22 mouse cellular contexts compared by ENCODE assay signal in genomic region chr4:44025570-44025969, GRCm38 (mm10). TPM values are rescaled to one million over a fixed set of nuclear protein-coding genes. Genes with fewer than 3 reads are reported as not detected.
"Had no signal": no experiment of that assay in that cellular context is flagged by ENCODE, and none has a peak within 500 bp of the region (broad histone marks: within the 10 kb centered on the region; RNA-seq: fewer than 3 reads in every experiment).

No protein-coding gene starts in this region.

- H3K4me1 ChIP-seq: neural tube, embryonic 12.5 days; neural tube, embryonic 13.5 days; neural tube, embryonic 15.5 days had no signal

- H3K9ac ChIP-seq: neural tube, embryonic 12.5 days; neural tube, embryonic 13.5 days; neural tube, embryonic 15.5 days; stomach, embryonic 15.5 days had no signal

- DNase-seq: retina, postnatal 1 day; right cerebral cortex, adult 18-20 months; right cerebral cortex, postnatal 14 days; right cerebral cortex, postnatal 25 days; right cerebral cortex, postnatal 4 days; spleen, adult 18-20 months; thymus, adult 18-20 months; thymus, adult 2 months; thymus, postnatal 14 days; thymus, postnatal 25 days; thymus, postnatal 36 days; thymus, postnatal 4 days had no signal

- H3K4me3 ChIP-seq: neural tube, embryonic 12.5 days; neural tube, embryonic 13.5 days; neural tube, embryonic 15.5 days; stomach, embryonic 15.5 days had no signal

- H3K4me2 ChIP-seq: neural tube, embryonic 12.5 days; neural tube, embryonic 13.5 days; neural tube, embryonic 15.5 days; stomach, embryonic 15.5 days had no signal

- H3K27ac ChIP-seq: neural tube, embryonic 12.5 days; neural tube, embryonic 13.5 days; neural tube, embryonic 15.5 days; stomach, embryonic 15.5 days; stomach, postnatal 0 days had no signal

- H3K9me3 ChIP-seq: neural tube, embryonic 12.5 days; neural tube, embryonic 13.5 days; neural tube, embryonic 15.5 days; stomach, embryonic 15.5 days had no signal

- H3K27me3 ChIP-seq: neural tube, embryonic 12.5 days; neural tube, embryonic 13.5 days; neural tube, embryonic 15.5 days; stomach, embryonic 15.5 days had no signal

RNA-seq across cellular contexts. Expression of gene Ccin, which starts 42.3 kb away (rescaled TPM):
- polyA plus RNA-seq: neural tube, embryonic 12.5 days; neural tube, embryonic 13.5 days; neural tube, embryonic 14.5 days; neural tube, embryonic 15.5 days; small intestine, adult 2 months; stomach, embryonic 14.5 days; stomach, embryonic 15.5 days; stomach, embryonic 16.5 days; stomach, postnatal 0 days; thymus, postnatal 0 days had no signal
